Mouse (Mus musculus) forebrain, embryonic 11.5 days (tissue): ENCODE measurements around the gene Rab11a. TPM values are rescaled to one million over a fixed set of nuclear protein-coding genes. Genes with fewer than 3 reads are reported as not detected.

Experiments used
- ATAC-seq: fragments of 200-750 bp; cut with Nextera tagmentation; replicated peaks from 2 replicates; pipeline ENCODE4 v1.8.0; 2017; ENCODE audit warnings: moderate TSS enrichment; ENCODE audit not compliant: low FRiP score
- DNase-seq: peaks from one replicate; pipeline ENCODE4 v3.0.0-alpha.2; 2017; ENCODE audit warnings: low spot score
- H3K27ac ChIP-seq: fragments of 300-500 bp; sonication (generic); 2 replicates; pipeline ENCODE4 v1.5.1; 2014; ENCODE audit warnings: low read depth, low read length
- H3K27me3 ChIP-seq: fragments of 300-500 bp; sonication (generic); 2 replicates; pipeline ENCODE4 v1.6.1; 2014; ENCODE audit warnings: mild to moderate bottlenecking, low read length, mixed read lengths; ENCODE audit not compliant: control insufficient read depth, insufficient read depth
- H3K36me3 ChIP-seq: fragments of 300-500 bp; sonication (generic); 2 replicates; pipeline ENCODE4 v1.6.1; 2014; ENCODE audit warnings: mild to moderate bottlenecking, low read length, moderate library complexity, mixed read lengths; ENCODE audit not compliant: control insufficient read depth, insufficient read depth
- H3K4me1 ChIP-seq: fragments of 300-500 bp; sonication (generic); replicated peaks from 2 replicates; pipeline ENCODE4 v1.6.1; 2014; ENCODE audit warnings: low read length, mixed read lengths; ENCODE audit not compliant: control insufficient read depth, insufficient read depth
- H3K4me2 ChIP-seq: fragments of 300-500 bp; sonication (generic); 2 replicates; pipeline ENCODE4 v1.6.1; 2014; ENCODE audit warnings: low read depth, mild to moderate bottlenecking, low read length, moderate library complexity, mixed read lengths; ENCODE audit not compliant: severe bottlenecking
- H3K4me3 ChIP-seq: fragments of 300-500 bp; sonication (generic); 2 replicates; pipeline ENCODE4 v1.5.1; 2014; ENCODE audit warnings: low read depth, low read length
- H3K9ac ChIP-seq: fragments of 300-500 bp; sonication (generic); 2 replicates; pipeline ENCODE4 v1.6.1; 2014; ENCODE audit warnings: low read length
- H3K9me3 ChIP-seq: fragments of 300-500 bp; sonication (generic); 2 replicates; pipeline ENCODE4 v1.6.1; 2016; ENCODE audit warnings: low read length, mixed read lengths; ENCODE audit not compliant: control insufficient read depth
- WGBS: fragments of 180-500 bp; shearing (Covaris S2); extraction: QIAGEN DNeasy Blood & Tissue Kit; methylation state at CpG from one replicate; pipeline ENCODE4 v1.1.7; 2014; 5-methylcytosine and 5-hydroxymethylcytosine counted together
- microRNA-seq: library from miRNA; unstranded; fragments of <30 nt; microRNA quantifications from one replicate; pipeline ENCODE4, GENCODE M21; 2016; ENCODE audit not compliant: insufficient number of aligned reads
- polyA plus RNA-seq: library from polyadenylated mRNA; unstranded; fragments of >200 nt; fragmentation: Nextera tagmentation; extraction: Ambion mirVana; gene quantifications from 2 replicates; pipeline ENCODE4 v1.2.1, GENCODE M21; 2014

Gene Rab11a
- polyA plus RNA-seq, 1 experiment from 2014 or later, result 253 TPM

DNA sequence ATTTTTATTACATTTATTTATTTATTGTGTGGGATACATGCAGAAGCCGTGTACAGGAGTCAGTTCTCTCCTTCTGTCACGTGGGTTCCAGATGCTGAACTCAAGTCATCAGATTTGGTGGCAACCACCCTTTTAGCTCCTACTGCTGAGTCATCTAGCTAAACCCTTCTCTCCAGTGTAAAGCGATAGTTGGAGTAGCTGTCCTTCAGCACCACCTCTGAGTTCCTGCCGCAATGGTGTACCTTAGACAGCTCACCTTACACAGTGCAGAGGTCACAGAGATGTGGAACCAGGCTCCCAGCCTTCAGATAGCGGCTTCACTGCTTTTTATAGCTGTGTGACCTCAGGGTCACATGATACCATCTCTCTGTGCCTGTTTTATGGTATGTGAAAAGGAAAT, 70.0 kb downstream of the Rab11a start:
- Histone ChIP-seq H3K4me3 (no peak overlapping the region), H3K9ac (no peak overlapping the region), H3K27ac (no peak overlapping the region), H3K9me3 (no peaks in the 10 kb centered on the region), H3K4me1 (peaks cover 6% of the 10 kb centered on the region), H3K36me3 (no peaks in the 10 kb centered on the region), H3K4me2 (no peak overlapping the region), H3K27me3 (no peaks in the 10 kb centered on the region)
- 18% methylated on average over 5 of the region's 5 CpGs for WGBS
- DNase-seq (no peak), ATAC-seq (no peak)

DNA sequence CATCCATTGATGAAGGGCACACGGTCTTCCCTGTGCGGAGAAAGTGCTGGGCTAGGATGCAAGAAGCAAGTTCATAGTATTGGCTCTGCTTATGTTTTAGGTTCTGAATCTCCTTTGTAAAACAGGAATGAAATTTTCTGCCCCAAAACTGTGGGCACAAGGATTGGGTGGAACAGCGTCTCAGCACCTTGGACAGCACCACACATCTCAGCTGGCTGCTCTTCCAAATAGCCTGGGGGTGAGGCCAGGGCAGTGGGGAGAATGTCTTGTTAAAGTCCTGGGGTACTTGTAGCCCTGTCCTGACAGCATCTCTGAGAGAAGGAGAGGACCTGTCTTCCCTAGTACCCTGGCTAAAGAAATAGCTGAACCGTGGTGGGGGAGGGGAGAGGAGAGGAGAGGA, 71.0 kb downstream of the Rab11a start:
- peak; percentile 74 for DNase-seq
- Histone ChIP-seq H3K4me3 (no peak overlapping the region), H3K9me3 (no peaks in the 10 kb centered on the region), H3K27me3 (no peaks in the 10 kb centered on the region), H3K9ac (no peak overlapping the region), H3K4me2 (no peak overlapping the region), H3K27ac (no peak overlapping the region), H3K4me1 (peaks cover 2% of the 10 kb centered on the region), H3K36me3 (no peaks in the 10 kb centered on the region)
- WGBS, result 38% methylated on average over 4 of the region's 4 CpGs
- ATAC-seq, result no peak

Small RNAs within 50 kb of the gene (microRNA-seq; reads per million reads assigned to microRNA genes)
- not detected for gene Gm47308

Other genes starting within 250 kb of the Rab11a start
- 9.8 and 10.7 TPM in 2 replicates for gene Dennd4a, start 73.6 kb upstream of the Rab11a start, polyA plus RNA-seq
- gene Slc24a1, start 213.8 kb upstream of the Rab11a start, polyA plus RNA-seq, result 0.05 and 0.07 TPM in 2 replicates
- gene Ints14, start 223.1 kb upstream of the Rab11a start, polyA plus RNA-seq, result 74.1 and 77.0 TPM in 2 replicates